Mouse (Mus musculus) heart, embryonic 13.5 days (tissue): ENCODE data around the gene Dcaf6. TPM values are rescaled to one million over a fixed set of nuclear protein-coding genes. Genes with fewer than 3 reads are reported as not detected.
"Not testable (repeated sequence)": the region's sequence is repeated elsewhere in the genome, so short reads cannot be mapped to it uniquely, and the experiment has no call there.

Experiments
- ATAC-seq: fragments of 200-750 bp; cut with Nextera tagmentation; 2 replicates; pipeline ENCODE4 v1.8.0; 2017; ENCODE audit warnings: moderate TSS enrichment; ENCODE audit not compliant: insufficient number of reproducible peaks, low FRiP score, low TSS enrichment; ENCODE audit errors: extremely low read depth
- H3K27ac ChIP-seq: fragments of 300-500 bp; sonication (generic); replicated peaks from 2 replicates; pipeline ENCODE4 v1.5.1; 2015; ENCODE audit warnings: moderate library complexity, mild to moderate bottlenecking, inconsistent platforms
- H3K27me3 ChIP-seq: fragments of 300-500 bp; sonication (generic); replicated peaks from 2 replicates; pipeline ENCODE4 v1.6.1; 2015; ENCODE audit warnings: mild to moderate bottlenecking, inconsistent platforms
- H3K36me3 ChIP-seq: fragments of 300-500 bp; sonication (generic); 2 replicates; pipeline ENCODE4 v1.6.1; 2015; ENCODE audit warnings: mild to moderate bottlenecking, inconsistent platforms
- H3K4me1 ChIP-seq: fragments of 300-500 bp; sonication (generic); 2 replicates; pipeline ENCODE4 v1.6.1; 2015; ENCODE audit warnings: inconsistent platforms
- H3K4me2 ChIP-seq: fragments of 300-500 bp; sonication (generic); 2 replicates; pipeline ENCODE4 v1.6.1; 2015; ENCODE audit warnings: inconsistent platforms, mild to moderate bottlenecking, moderate library complexity
- H3K4me3 ChIP-seq: fragments of 300-500 bp; sonication (generic); 2 replicates; pipeline ENCODE4 v1.5.1; 2015; ENCODE audit warnings: moderate library complexity, mild to moderate bottlenecking, inconsistent platforms
- H3K9ac ChIP-seq: fragments of 300-500 bp; sonication (generic); 2 replicates; pipeline ENCODE4 v1.6.1; 2015; ENCODE audit warnings: inconsistent platforms, mild to moderate bottlenecking, moderate library complexity
- H3K9me3 ChIP-seq: fragments of 300-500 bp; sonication (generic); 2 replicates; pipeline ENCODE4 v1.6.1; 2016; ENCODE audit warnings: inconsistent platforms
- WGBS: fragments of 180-500 bp; shearing (Covaris S2); methylation state at CpG from one replicate; pipeline ENCODE4 v1.1.7; 2015; ENCODE audit warnings: mixed read lengths; 5-methylcytosine and 5-hydroxymethylcytosine counted together
- polyA plus RNA-seq: library from polyadenylated mRNA; unstranded; fragments of >200 nt; fragmentation: Nextera tagmentation; extraction: Ambion mirVana; gene quantifications from 2 replicates; pipeline ENCODE4 v1.2.1, GENCODE M21; 2015

Dcaf6 gene
- polyA plus RNA-seq, 1 experiment from 2014 or later: 15.2 TPM

DNA sequence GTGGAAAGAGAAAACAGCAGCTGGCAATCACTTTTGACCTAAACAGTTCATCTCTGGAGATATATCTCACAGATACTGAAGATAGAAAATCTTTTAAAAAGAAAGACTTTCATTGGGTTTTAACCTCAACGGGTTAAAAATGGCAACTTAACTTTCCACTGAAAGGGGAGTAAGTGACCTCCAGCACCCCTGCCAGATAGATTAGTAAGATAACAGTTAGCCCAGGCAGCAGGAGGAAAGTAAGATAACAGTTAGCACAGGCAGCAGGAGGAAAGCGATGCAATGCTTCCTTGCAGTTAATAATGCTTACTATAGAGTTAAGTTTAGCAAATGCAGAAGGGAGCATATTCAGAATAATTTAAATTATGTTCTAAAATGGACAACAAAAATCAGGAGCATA, 103.9 kb downstream of the Dcaf6 start:
- peaks cover 15% of the 10 kb centered on the region for H3K36me3 ChIP-seq
- no peaks in the 10 kb centered on the region for H3K9me3 ChIP-seq
- WGBS: 13% methylated on average over 2 of the region's 2 CpGs
- no peak overlapping the region for H3K9ac ChIP-seq
- H3K27me3 ChIP-seq: no peaks in the 10 kb centered on the region
- no peak for ATAC-seq
- no peak overlapping the region for H3K27ac ChIP-seq
- H3K4me2 ChIP-seq: no peak overlapping the region
- H3K4me1 ChIP-seq: no peaks in the 10 kb centered on the region
- H3K4me3 ChIP-seq: no peak overlapping the region

GRCm38 (mm10) chr1:165348627-165349026, 111.6 kb downstream of the Dcaf6 start:
- Histone ChIP-seq H3K4me2 (no peak overlapping the region), H3K4me1 (no peaks in the 10 kb centered on the region), H3K27me3 (no peaks in the 10 kb centered on the region), H3K27ac (no peak overlapping the region), H3K4me3 (no peak overlapping the region), H3K36me3 (peaks cover 30% of the 10 kb centered on the region), H3K9ac (no peak overlapping the region), H3K9me3 (no peaks in the 10 kb centered on the region)
- ATAC-seq: no peak

GRCm38 (mm10) chr1:165344453-165344852, 115.8 kb downstream of the Dcaf6 start:
- H3K4me2 ChIP-seq: no peak overlapping the region
- H3K4me3 ChIP-seq: no peak overlapping the region
- WGBS: 73% methylated on average over 4 of the region's 4 CpGs
- peaks cover 6% of the 10 kb centered on the region; the same call in 1 of the 2 replicates for H3K4me1 ChIP-seq
- ATAC-seq: no peak
- peaks cover 4% of the 10 kb centered on the region; the same call in 1 of the 2 replicates for H3K36me3 ChIP-seq
- H3K9ac ChIP-seq: no peak overlapping the region
- no peak overlapping the region for H3K27ac ChIP-seq
- H3K9me3 ChIP-seq: no peaks in the 10 kb centered on the region
- no peaks in the 10 kb centered on the region for H3K27me3 ChIP-seq

DNA sequence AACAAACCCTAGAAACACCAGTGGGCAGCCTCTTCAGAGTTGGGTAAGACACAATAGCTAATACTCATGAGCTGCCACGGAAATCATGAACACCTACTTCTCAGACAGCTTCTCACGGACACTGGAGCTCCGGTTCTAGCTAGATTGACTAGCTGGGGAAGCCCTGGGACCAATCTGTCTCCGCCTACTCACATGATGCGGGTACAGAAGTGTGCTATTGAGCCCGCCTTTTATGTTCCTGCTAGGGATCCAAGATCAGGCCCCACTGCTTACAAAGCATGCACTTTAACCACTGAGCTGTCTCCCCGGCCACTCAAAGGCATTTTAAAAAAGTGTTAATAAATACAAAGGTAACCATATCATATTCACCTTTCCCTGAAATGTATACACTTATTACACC, 118.1 kb downstream of the Dcaf6 start:
- no peak for ATAC-seq
- H3K4me1 ChIP-seq: peaks cover 6% of the 10 kb centered on the region; the same call in 1 of the 2 replicates
- H3K27ac ChIP-seq: no peak overlapping the region
- H3K4me2 ChIP-seq: peak overlapping the region; percentile 32; the same call in 1 of the 2 replicates
- H3K9ac ChIP-seq: no peak overlapping the region
- no peaks in the 10 kb centered on the region for H3K9me3 ChIP-seq
- no peaks in the 10 kb centered on the region for H3K27me3 ChIP-seq
- H3K4me3 ChIP-seq: no peak overlapping the region
- 45% methylated on average over 7 of the region's 7 CpGs for WGBS
- peaks cover 10% of the 10 kb centered on the region for H3K36me3 ChIP-seq

DNA sequence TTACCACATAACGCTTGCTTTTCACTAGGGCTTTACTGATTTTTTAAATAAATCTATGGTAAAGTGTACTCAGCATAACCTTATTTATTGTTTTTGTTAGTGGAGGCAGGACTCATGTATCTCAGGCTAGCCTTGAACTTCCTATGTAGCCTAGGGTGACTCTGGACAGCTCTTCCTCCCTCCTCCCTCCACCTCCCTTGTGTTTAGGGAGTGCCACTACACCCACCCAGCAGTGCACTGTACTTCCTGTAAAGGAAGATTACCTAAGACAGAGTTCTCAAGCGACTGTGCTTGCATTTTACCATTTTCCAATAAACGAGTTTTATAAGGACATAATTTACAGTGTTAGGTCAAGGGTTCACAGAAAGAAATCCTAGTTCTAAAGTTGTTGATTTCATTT, 127.5 kb downstream of the Dcaf6 start:
- Histone ChIP-seq H3K27ac (no peak overlapping the region), H3K4me3 (no peak overlapping the region), H3K4me2 (no peak overlapping the region), H3K9ac (no peak overlapping the region), H3K27me3 (no peaks in the 10 kb centered on the region), H3K36me3 (peaks cover 31% of the 10 kb centered on the region), H3K4me1 (0 out of 2 replicates have a peak, but pooled peaks cover 3% of the 10 kb centered on the region), H3K9me3 (no peaks in the 10 kb centered on the region)
- no peak for ATAC-seq
- WGBS: 78% methylated on average over 3 of the region's 3 CpGs

DNA sequence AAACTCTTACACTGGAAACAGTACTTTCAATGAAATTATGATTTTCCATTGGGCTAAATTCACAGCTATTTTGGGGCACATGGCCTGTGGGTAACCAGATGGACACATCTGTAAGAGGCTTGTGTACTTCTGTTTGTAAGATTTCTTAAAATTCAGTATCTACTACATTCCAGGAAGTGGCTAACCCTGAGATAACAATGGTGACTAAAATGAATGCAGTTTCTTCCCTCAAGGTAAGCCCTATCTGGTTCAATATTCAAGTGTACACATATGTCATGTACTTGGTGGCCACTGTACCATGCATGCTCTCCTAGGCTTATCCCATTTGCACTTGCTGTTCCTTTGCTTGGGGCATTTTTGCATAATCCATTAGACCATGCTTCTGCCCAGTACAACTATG, 129.4 kb downstream of the Dcaf6 start:
- Histone ChIP-seq H3K27ac (no peak overlapping the region), H3K27me3 (no peaks in the 10 kb centered on the region), H3K4me2 (no peak overlapping the region), H3K36me3 (peaks cover 31% of the 10 kb centered on the region), H3K4me3 (no peak overlapping the region), H3K9me3 (no peaks in the 10 kb centered on the region), H3K4me1 (0 out of 2 replicates have a peak, but pooled peaks cover 4% of the 10 kb centered on the region), H3K9ac (no peak overlapping the region)
- no peak for ATAC-seq

DNA sequence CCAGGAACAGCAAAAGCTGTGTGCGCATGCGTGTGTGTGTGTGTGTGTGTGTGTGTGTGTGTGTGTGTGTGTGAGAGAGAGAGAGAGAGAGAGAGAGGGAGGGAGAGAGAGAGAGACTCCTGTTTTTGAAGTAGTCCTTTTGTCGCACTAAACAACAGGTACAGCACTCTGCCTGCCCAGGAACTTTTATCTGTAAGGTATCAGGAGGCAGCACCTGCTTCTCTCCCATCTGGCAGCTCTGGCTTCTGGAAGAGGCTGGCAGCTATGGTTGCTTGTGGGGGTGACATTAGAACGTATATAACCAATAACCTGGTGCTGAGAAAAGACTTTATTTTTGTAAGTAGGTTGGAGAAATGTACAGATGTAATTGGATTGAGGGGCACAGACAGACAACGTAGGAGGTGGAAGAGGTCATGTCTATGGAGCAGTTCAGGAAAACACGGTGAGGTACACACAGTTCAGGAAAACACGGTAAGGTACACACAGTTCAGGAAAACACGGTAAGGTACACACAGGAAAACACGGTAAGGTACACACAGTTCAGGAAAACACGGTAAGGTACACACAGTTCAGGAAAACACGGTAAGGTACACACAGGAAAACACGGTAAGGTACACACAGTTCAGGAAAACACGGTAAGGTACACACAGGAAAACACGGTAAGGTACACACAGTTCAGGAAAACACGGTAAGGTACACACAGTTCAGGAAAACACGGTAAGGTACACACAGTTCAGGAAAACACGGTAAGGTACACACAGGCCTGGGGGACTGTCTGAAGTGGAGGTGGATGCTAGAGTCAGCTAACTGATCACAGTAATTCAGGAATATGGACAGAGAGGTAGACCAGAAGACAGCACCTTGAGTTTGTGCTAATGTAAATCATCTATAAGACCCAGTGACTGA, 131.6 kb downstream of the Dcaf6 start:
- not testable (repeated sequence) for H3K4me3 ChIP-seq, H3K4me1 ChIP-seq, H3K9ac ChIP-seq, H3K27ac ChIP-seq, H3K27me3 ChIP-seq, ATAC-seq, H3K4me2 ChIP-seq, H3K9me3 ChIP-seq
- peaks cover 34% of the 10 kb centered on the region for H3K36me3 ChIP-seq
- 90% methylated on average over 17 of the region's 17 CpGs for WGBS

- Histone ChIP-seq H3K36me3 (peaks cover 35% of the 10 kb centered on the region), H3K4me3 (no peak overlapping the region), H3K9ac (no peak overlapping the region), H3K27ac (0 out of 2 replicates have a peak overlapping the region, but pooled peaks have one; percentile 20), H3K4me1 (peaks cover 8% of the 10 kb centered on the region), H3K9me3 (no peaks in the 10 kb centered on the region), H3K27me3 (no peaks in the 10 kb centered on the region), H3K4me2 (no peak overlapping the region)
- no peak for ATAC-seq
- 52% methylated on average over 5 of the region's 5 CpGs for WGBS
Measured at GRCm38 (mm10) chr1:165327831-165328230, 132.4 kb downstream of the Dcaf6 start.

- 82% methylated on average over 2 of the region's 2 CpGs for WGBS
Measured at GRCm38 (mm10) chr1:165327370-165327769, 132.9 kb downstream of the Dcaf6 start.

GRCm38 (mm10) chr1:165322934-165323333, 137.3 kb downstream of the Dcaf6 start:
- no peak for ATAC-seq
- Histone ChIP-seq H3K4me3 (no peak overlapping the region), H3K36me3 (peaks cover 33% of the 10 kb centered on the region), H3K9me3 (no peaks in the 10 kb centered on the region), H3K9ac (no peak overlapping the region), H3K4me2 (no peak overlapping the region), H3K27me3 (no peaks in the 10 kb centered on the region), H3K4me1 (peaks cover 31% of the 10 kb centered on the region), H3K27ac (no peak overlapping the region)
- WGBS: 34% methylated on average over 7 of the region's 7 CpGs

More at GRCm38 (mm10) chr1:165327370-165327769, 132.9 kb downstream of the Dcaf6 start:
- no peak overlapping the region for H3K4me3 ChIP-seq
- ATAC-seq: no peak
- H3K36me3 ChIP-seq: peaks cover 33% of the 10 kb centered on the region
- H3K4me2 ChIP-seq: no peak overlapping the region
- peaks cover 11% of the 10 kb centered on the region for H3K4me1 ChIP-seq
- H3K27me3 ChIP-seq: no peaks in the 10 kb centered on the region
- H3K27ac ChIP-seq: no peak overlapping the region
- no peaks in the 10 kb centered on the region for H3K9me3 ChIP-seq
- no peak overlapping the region for H3K9ac ChIP-seq

DNA sequence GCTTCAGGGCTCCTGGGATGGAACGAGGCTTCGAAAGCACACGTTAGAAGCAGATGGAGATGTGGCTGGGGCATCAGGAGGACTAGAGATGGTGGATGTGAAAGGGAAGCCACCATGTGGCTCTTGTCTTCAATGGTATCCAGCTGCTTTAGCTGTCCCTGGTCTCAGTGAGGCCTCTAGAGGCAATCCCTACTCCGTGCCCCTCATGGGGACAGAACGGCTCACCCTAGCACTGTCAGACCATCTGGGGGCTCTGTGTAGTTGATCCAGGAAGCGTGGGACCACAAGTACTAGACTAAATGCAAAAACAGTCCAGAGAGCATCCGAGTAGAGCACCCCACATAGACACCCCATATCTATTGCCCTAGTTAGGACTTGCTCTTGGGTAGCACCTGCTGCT, 138.4 kb downstream of the Dcaf6 start:
- Histone ChIP-seq H3K9me3 (no peaks in the 10 kb centered on the region), H3K36me3 (peaks cover 32% of the 10 kb centered on the region), H3K9ac (no peak overlapping the region), H3K4me2 (no peak overlapping the region), H3K4me3 (no peak overlapping the region), H3K27me3 (no peaks in the 10 kb centered on the region), H3K27ac (peak overlapping the region; percentile 75; the same call in 1 of the 2 replicates), H3K4me1 (peaks cover 29% of the 10 kb centered on the region)
- no peak for ATAC-seq
- WGBS: 71% methylated on average over 7 of the region's 7 CpGs
